8 mouse cellular contexts compared by ENCODE assay signal in the genomic region with DNA sequence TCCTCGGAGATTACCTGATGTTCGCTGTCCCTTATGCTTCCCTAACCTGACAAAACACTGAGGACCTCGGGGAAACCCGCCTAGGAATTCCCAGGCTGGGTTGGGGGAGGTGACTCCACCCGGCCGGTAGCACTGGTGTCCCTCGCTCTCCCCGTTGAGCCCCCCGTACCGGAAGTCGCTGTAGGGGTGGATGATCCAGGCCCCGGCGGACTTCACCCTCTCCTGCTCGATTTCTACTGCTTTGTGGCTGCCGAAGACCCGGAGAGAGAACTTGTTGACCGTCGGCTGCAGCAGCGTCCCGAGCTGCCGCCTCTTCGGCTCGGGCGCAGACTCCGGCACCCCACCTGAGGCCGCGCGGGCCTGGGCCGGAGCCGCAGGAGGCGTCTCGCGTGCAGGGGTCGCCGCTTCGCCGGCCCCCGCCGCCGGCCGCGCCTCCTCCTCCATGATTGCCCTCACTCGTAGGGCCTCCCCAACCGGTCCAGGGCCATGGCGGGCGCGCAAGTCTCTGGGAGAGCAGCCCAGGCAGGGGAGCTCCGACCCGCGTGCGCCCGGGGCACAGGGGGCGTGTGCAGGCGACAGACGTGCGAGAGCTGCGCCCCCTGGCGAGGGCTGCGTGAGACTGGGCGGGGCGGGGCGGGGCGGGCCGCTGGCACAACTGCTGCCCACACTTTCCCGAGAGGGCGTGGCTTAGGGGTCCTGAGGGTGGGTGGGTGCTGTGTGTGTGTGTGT. TPM values are rescaled to one million over a fixed set of nuclear protein-coding genes. Genes with fewer than 3 reads are reported as not detected.
DNase-seq lines count a peak whose midpoint lies in the region; ATAC-seq lines count a peak whose summit lies in the region.

A gene (minus strand): TSS at position 581 of the 729 bp plus-strand sequence.

- H3K4me1 ChIP-seq in embryonic facial prominence, embryonic 14.5 days (ENCODE audit: control insufficient read depth, insufficient read depth, low read length) = peaks cover 20% of the 10 kb centered on the region

- H3K4me3 ChIP-seq in embryonic facial prominence, embryonic 14.5 days (ENCODE audit: low read depth, low read length) = peak within 1 kb of the TSS; percentile 63

- H3K9me3 ChIP-seq in embryonic facial prominence, embryonic 14.5 days (ENCODE audit: control insufficient read depth, low read length) = no peaks in the 10 kb centered on the region

- H3K27ac ChIP-seq in embryonic facial prominence, embryonic 14.5 days (replicated peaks; ENCODE audit: low read depth, low read length) = no peak within 1 kb of the TSS

- no peak for DNase-seq in cerebellum, adult 9-10 months
- peak; percentile 83 for DNase-seq in adrenal gland, postnatal 10 days
- peak; percentile 84 for DNase-seq in embryonic facial prominence, embryonic 14.5 days (ENCODE audit: low spot score)
- peak in 1 of 2 experiments; percentile 60 for DNase-seq in left cerebral cortex, postnatal 14 days (ENCODE audit: low spot score in 2 of 2)
- DNase-seq in right cerebral cortex, postnatal 4 days = peak; percentile 84

- WGBS in embryonic facial prominence, embryonic 14.5 days = under 1% methylated on average over 26 of the region's 66 CpGs

- intact Hi-C loops in left cerebral cortex, postnatal 14 days (cut with DNase I) = loop anchor here (5.0 kb wide), 2 partner anchors 42 to 67 kb away; a partner anchor contains a TSS

- H3K36me3 ChIP-seq in embryonic facial prominence, embryonic 14.5 days (ENCODE audit: control insufficient read depth, insufficient read depth, low read length) = no peaks in the 10 kb centered on the region

- peak; percentile 49; the same call in 1 of the 2 replicates for ATAC-seq in cerebellum, adult (ENCODE audit: insufficient number of reproducible peaks, low FRiP score, low TSS enrichment)
- peak; percentile 82 for ATAC-seq in embryonic facial prominence, embryonic 14.5 days (ENCODE audit: low read depth)
- ATAC-seq in hematopoietic stem cell, adult 5-6 weeks (replicated peaks in 1 of 2; ENCODE audit: insufficient read depth in 1 of 2, low FRiP score in 2 of 2, low TSS enrichment in 1 of 2, low read depth in 1 of 2, poor library complexity in 2 of 2, severe bottlenecking in 2 of 2) = peak; percentile 42 to 60
- ATAC-seq in megakaryocyte progenitor cell, adult 5-6 weeks (replicated peaks; ENCODE audit: poor library complexity) = peak; percentile 65

- peaks cover 10% of the 10 kb centered on the region for H3K27me3 ChIP-seq in embryonic facial prominence, embryonic 14.5 days (replicated peaks; ENCODE audit: control insufficient read depth, insufficient read depth, low read length)

- peak within 1 kb of the TSS; percentile 64 for H3K9ac ChIP-seq in embryonic facial prominence, embryonic 14.5 days (ENCODE audit: low read depth, low read length)

- H3K4me2 ChIP-seq in embryonic facial prominence, embryonic 14.5 days (ENCODE audit: low read depth, low read length) = peak within 1 kb of the TSS; percentile 98

RNA-seq across cellular contexts. Expression of the gene that starts here (rescaled TPM):
- total RNA-seq in adrenal gland, postnatal 10 days (2021) = 1 to 10 TPM; 2.2 to 5.7 TPM
- polyA plus RNA-seq in embryonic facial prominence, embryonic 14.5 days (2014; fragmentation: Nextera tagmentation; extraction: Ambion mirVana) = 1.4 and 2.8 TPM in 2 replicates
- 1.5 and 3.5 TPM in 2 replicates for total RNA-seq in hematopoietic stem cell, adult 5-6 weeks (2017)
- 10 to 100 TPM; 20.4 to 25.1 TPM for total RNA-seq in left cerebral cortex, postnatal 14 days (2021)
- total RNA-seq in megakaryocyte progenitor cell, adult 5-6 weeks (2015) = 0.24 and 0.42 TPM in 2 replicates
- total RNA-seq in megakaryocyte progenitor cell, adult 5-6 weeks (2017) = 0.27 and 0.67 TPM in 2 replicates

Comparison
In these comparisons a context has a peak if more than half of its experiments do, and no peak if none do; other contexts are left out.
1. Peak in ATAC-seq in megakaryocyte progenitor cell, adult 5-6 weeks; RNA of the gene not detected or under 1 TPM.